Mouse (Mus musculus): Measurements from ENCODE around the gene Ankrd66. TPM values are rescaled to one million over a fixed set of nuclear protein-coding genes. Genes with fewer than 3 reads are reported as not detected.

The Ankrd66 gene
- polyA plus RNA-seq, 1 experiment from 2014 or later: 0.23 TPM

DNA sequence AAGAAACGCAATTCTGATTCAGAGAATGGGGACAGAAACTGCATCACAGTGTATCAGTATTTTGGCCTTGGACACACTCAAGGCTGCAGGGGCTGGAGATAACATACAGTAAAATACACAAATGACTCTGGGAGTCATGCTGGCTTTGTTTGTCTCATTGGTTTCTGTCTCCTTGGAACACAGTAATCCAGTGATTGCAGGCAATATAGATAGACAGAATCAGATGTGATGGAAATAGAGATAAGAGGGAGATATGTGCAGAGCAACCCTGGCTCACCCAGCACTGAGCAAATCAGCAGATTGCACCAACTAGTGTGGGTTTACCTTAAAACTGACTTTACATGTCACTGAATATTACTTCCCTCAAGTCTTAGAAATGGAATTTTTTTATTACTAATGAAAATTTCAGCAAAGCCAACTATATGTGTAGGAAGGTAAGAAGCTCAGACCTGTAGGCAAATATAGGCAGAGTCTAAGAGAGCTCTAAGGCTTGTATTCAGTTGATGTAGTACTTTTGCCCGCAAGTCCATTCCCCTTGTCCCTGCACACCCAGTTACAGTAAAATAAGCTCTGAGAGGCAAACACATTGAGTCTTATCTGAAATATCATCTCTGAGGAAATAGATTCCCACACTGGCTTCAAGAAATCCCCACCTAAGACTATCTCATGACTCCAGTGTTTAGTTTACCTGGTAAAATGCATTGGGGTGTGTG is 54.8 kb downstream of the Ankrd66 start:
- Histone ChIP-seq H3K27me3 (ENCODE audit: insufficient read depth, low read length) (no peaks in the 10 kb centered on the region), H3K4me2 (ENCODE audit: low read depth, low read length) (no peak overlapping the region), H3K27ac (ENCODE audit: low read depth) (no peak overlapping the region), H3K4me1 (ENCODE audit: insufficient read depth) (no peaks in the 10 kb centered on the region), H3K4me3 (ENCODE audit: low read depth, low read length) (no peak overlapping the region), H3K9ac (replicated peaks) (no peak overlapping the region), H3K36me3 (replicated peaks; ENCODE audit: insufficient read depth, low read length) (no peaks in the 10 kb centered on the region), H3K9me3 (ENCODE audit: low read length) (no peaks in the 10 kb centered on the region)
- TF ChIP-seq EP300 (IDR thresholded peaks at IDR 0.05; ENCODE audit: low read depth): no peak
- TF ChIP-seq CTCF (IDR thresholded peaks at IDR 0.05; ENCODE audit: low read depth): no peak
- ATAC-seq (no peak), DNase-seq (no peak)
- 76% methylated on average over 2 of the region's 2 CpGs for WGBS (ENCODE audit: insufficient replicate concordance)

DNA sequence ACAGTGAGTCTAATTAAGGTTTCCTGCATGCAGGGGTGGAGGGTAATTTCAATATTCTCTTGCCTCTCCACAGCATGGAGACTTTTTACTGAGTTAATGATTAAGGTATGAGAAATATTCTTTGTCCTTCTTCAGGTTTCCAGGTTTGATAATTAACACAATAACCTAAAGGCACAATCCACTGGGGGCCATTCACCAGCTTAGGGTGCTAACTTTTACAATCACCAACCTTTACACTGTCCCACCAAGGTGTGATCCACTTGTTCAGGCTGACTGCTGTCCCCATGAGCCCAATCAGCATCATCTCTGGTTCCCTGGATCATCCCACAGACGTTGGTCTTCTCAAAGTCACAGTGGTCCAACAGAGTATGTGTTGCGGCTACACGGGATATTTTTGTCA is 57.5 kb downstream of the Ankrd66 start:
- Histone ChIP-seq H3K27me3 (ENCODE audit: insufficient read depth, low read length) (no peaks in the 10 kb centered on the region), H3K4me1 (ENCODE audit: insufficient read depth) (no peaks in the 10 kb centered on the region), H3K27ac (ENCODE audit: low read depth) (no peak overlapping the region), H3K9ac (replicated peaks) (no peak overlapping the region), H3K9me3 (ENCODE audit: low read length) (no peaks in the 10 kb centered on the region), H3K4me2 (ENCODE audit: low read depth, low read length) (no peak overlapping the region), H3K4me3 (ENCODE audit: low read depth, low read length) (no peak overlapping the region), H3K36me3 (replicated peaks; ENCODE audit: insufficient read depth, low read length) (no peaks in the 10 kb centered on the region)
- WGBS (ENCODE audit: insufficient replicate concordance): 80% methylated on average over 3 of the region's 3 CpGs
- DNase-seq (no peak), ATAC-seq (no peak)
- TF ChIP-seq EP300 (IDR thresholded peaks at IDR 0.05; ENCODE audit: low read depth): no peak
- no peak for TF ChIP-seq CTCF (IDR thresholded peaks at IDR 0.05; ENCODE audit: low read depth)

Other genes starting within 250 kb of the Ankrd66 start
- gene Adgrf5, start 183.2 kb downstream of the Ankrd66 start, polyA plus RNA-seq (2015; fragmentation: Nextera tagmentation; extraction: Ambion mirVana): 2.5 and 3.5 TPM in 2 replicates
- 0.06 TPM in 1 of 2 replicates, not detected in the other for gene Mep1a, start 40.8 kb downstream of the Ankrd66 start, polyA plus RNA-seq (2015; fragmentation: Nextera tagmentation; extraction: Ambion mirVana)
- gene Pla2g7, start 24.5 kb upstream of the Ankrd66 start, polyA plus RNA-seq (2015; fragmentation: Nextera tagmentation; extraction: Ambion mirVana): 57.0 and 61.4 TPM in 2 replicates
- gene Tdrd6, start 86.7 kb upstream of the Ankrd66 start, polyA plus RNA-seq (2015; fragmentation: Nextera tagmentation; extraction: Ambion mirVana): not detected in 2 replicates
- 1.5 and 1.8 TPM in 2 replicates for gene Slc25a27, start 123.6 kb upstream of the Ankrd66 start, polyA plus RNA-seq (2015; fragmentation: Nextera tagmentation; extraction: Ambion mirVana)
- 70.6 and 74.6 TPM in 2 replicates for gene Cyp39a1, start 123.8 kb upstream of the Ankrd66 start, polyA plus RNA-seq (2015; fragmentation: Nextera tagmentation; extraction: Ambion mirVana)

Data from liver, postnatal 0 days (tissue).